Mouse (Mus musculus) lung, postnatal 0 days (tissue): Measurements from ENCODE around the gene Agtr1b.

ENCODE experiments used
- CTCF ChIP-seq: IDR thresholded peaks from 2 replicates; pipeline ENCODE4 v1.5.1; 2016; ENCODE audit warnings: antibody characterized with exemption, mild to moderate bottlenecking
- EP300 ChIP-seq: IDR thresholded peaks from 2 replicates; pipeline ENCODE4 v1.6.1; 2016; ENCODE audit warnings: antibody characterized with exemption, mild to moderate bottlenecking, control low read depth

DNA sequence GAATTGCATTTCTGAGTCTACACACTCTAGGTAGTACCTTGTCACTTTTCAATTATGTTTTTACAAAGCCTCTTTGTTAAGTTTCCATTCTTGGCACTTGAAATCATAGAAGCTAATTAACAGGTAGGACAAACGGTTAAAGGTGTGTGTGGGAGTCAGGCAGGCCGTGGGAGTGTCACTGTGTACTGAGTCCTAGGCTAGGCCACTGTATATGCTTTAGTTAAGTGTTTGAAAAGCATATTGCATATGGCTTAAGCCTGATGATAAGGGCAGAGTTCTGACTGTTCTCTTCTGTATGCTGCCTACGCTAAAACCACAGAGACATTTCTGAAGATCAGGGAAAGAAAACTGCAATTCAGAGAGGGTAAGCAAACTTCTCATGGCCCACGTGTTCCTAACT is 59.7 kb downstream of the Agtr1b start:
- TF ChIP-seq CTCF (no peak), EP300 (no peak)
